Comparison of ENCODE assay signal across 24 mouse cellular contexts in the genomic region with DNA sequence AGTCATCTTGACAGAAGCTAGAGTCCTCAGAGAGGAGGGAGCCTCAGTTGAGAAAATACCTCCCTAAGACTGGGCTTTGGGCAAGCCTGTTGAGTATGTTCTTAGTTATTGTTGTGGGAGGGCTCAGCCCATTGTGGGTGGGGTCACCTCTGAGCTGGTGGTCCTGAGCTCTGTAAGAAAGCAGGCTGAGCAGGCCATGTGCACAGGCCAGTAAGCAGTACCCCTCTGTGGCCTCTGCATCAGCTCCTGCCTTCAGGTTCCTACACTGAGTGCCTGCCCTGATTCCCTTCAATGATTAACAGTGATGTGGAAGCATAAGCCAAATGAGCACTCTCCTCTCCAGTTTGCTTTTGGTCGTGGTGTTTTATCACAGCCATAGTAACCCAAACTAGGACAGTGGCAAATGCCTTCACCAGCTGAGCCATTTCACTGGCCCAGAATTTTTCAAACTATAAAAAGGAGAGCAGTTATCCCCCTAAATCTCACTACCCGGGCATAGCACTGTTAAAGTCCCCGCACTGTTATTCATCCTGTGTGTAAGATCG.
DNase-seq lines count a peak whose midpoint lies in the region; ATAC-seq and TF ChIP-seq lines count a peak whose summit lies in the region.
"Had no signal": no experiment of that assay in that cellular context is flagged by ENCODE, and none has a peak within 500 bp of the region (broad histone marks: within the 10 kb centered on the region; RNA-seq: fewer than 3 reads in every experiment).

No protein-coding gene starts in this region.

- H3K4me1 ChIP-seq in kidney, adult 2 months (ENCODE audit: control insufficient read depth, insufficient read depth, low read length) = peaks cover 5% of the 10 kb centered on the region; the same call in 1 of the 2 replicates
- peaks cover 50% of the 10 kb centered on the region for H3K4me1 ChIP-seq in limb, embryonic 12.5 days (replicated peaks)
- H3K4me1 ChIP-seq: liver, embryonic 12.5 days had no signal

- no peaks in the 10 kb centered on the region for H3K9me3 ChIP-seq in limb, embryonic 12.5 days
- H3K9me3 ChIP-seq: hindbrain, embryonic 10.5 days; intestine, embryonic 15.5 days; liver, embryonic 12.5 days; midbrain, embryonic 13.5 days; neural tube, embryonic 12.5 days had no signal

- 66% methylated on average over 4 of the region's 4 CpGs for WGBS in kidney, adult 2 months
- WGBS in limb, embryonic 12.5 days = 80% methylated on average over 4 of the region's 4 CpGs

- H3K27ac ChIP-seq in kidney, adult 2 months (ENCODE audit: insufficient read depth, low read depth, low read length) = no peak overlapping the region
- H3K27ac ChIP-seq in limb, embryonic 12.5 days = peak overlapping the region; percentile 12; the same call in 1 of the 2 replicates
- H3K27ac ChIP-seq: hindbrain, embryonic 10.5 days; intestine, embryonic 15.5 days; kidney, postnatal 0 days; liver, embryonic 12.5 days; midbrain, embryonic 13.5 days; neural tube, embryonic 12.5 days; stomach, postnatal 0 days had no signal

- no peak for ATAC-seq in limb, embryonic 12.5 days (ENCODE audit: insufficient number of reproducible peaks, insufficient read depth, low FRiP score, low TSS enrichment, low read depth)
- no peak for ATAC-seq in megakaryocyte-erythroid progenitor cell, adult 5-6 weeks (replicated peaks; ENCODE audit: low FRiP score, low TSS enrichment, poor library complexity, severe bottlenecking)
- ATAC-seq: forebrain, postnatal 0 days; hindbrain, embryonic 16.5 days; intestine, embryonic 15.5 days; liver, embryonic 12.5 days; midbrain, embryonic 13.5 days had no signal

- peak; percentile 64 for DNase-seq in heart, adult 11 months
- no peak for DNase-seq in heart, adult 9 months (ENCODE audit: low spot score in 2 of 2)
- DNase-seq in kidney, adult 2 months = peak; percentile 57
- no peak for DNase-seq in kidney, adult 11 months
- peak; percentile 4 for DNase-seq in thymus, postnatal 4 days
- DNase-seq in thymus, postnatal 25 days = no peak
- DNase-seq: adrenal gland, postnatal 25 days; cerebellum, adult 8-10 months; cerebellum, postnatal 36 days; embryo, embryonic 11 days; forebrain, postnatal 0 days; lung, adult 2 months; lung, postnatal 14 days; right cerebral cortex, postnatal 14 days had no signal

- H3K4me2 ChIP-seq in limb, embryonic 12.5 days = no peak overlapping the region
- H3K4me2 ChIP-seq: intestine, embryonic 15.5 days; liver, embryonic 12.5 days; midbrain, embryonic 13.5 days; neural tube, embryonic 12.5 days had no signal

- no peak overlapping the region for H3K9ac ChIP-seq in limb, embryonic 12.5 days (replicated peaks)
- H3K9ac ChIP-seq: forebrain, postnatal 0 days; intestine, embryonic 15.5 days; liver, embryonic 12.5 days; midbrain, embryonic 13.5 days; neural tube, embryonic 12.5 days had no signal

- no peak for TF ChIP-seq POLR2A in kidney, adult 2 months (IDR thresholded peaks at IDR 0.05; ENCODE audit: low read depth, low read length)

- no peaks in the 10 kb centered on the region for H3K36me3 ChIP-seq in kidney, adult 2 months (ENCODE audit: control insufficient read depth, insufficient read depth, low read length)
- H3K36me3 ChIP-seq in limb, embryonic 12.5 days = no peaks in the 10 kb centered on the region
- H3K36me3 ChIP-seq: hindbrain, embryonic 10.5 days; intestine, embryonic 15.5 days; liver, embryonic 12.5 days; midbrain, embryonic 13.5 days; neural tube, embryonic 12.5 days had no signal

- no peak overlapping the region for H3K4me3 ChIP-seq in kidney, adult 2 months (ENCODE audit: insufficient read depth, low read depth, low read length)
- no peak overlapping the region for H3K4me3 ChIP-seq in limb, embryonic 12.5 days (replicated peaks)
- H3K4me3 ChIP-seq: hindbrain, embryonic 10.5 days; intestine, embryonic 15.5 days; liver, embryonic 12.5 days; midbrain, embryonic 13.5 days; neural tube, embryonic 12.5 days had no signal

- TF ChIP-seq CTCF in kidney, adult 2 months (conservative IDR thresholded peaks at IDR 0.05; ENCODE audit: insufficient read depth, insufficient read length, low read depth, low read length) = no peak

- no peaks in the 10 kb centered on the region for H3K27me3 ChIP-seq in kidney, adult 2 months (replicated peaks; ENCODE audit: control insufficient read depth, insufficient read depth, low read length)
- H3K27me3 ChIP-seq in limb, embryonic 12.5 days = no peaks in the 10 kb centered on the region
- H3K27me3 ChIP-seq: intestine, embryonic 15.5 days; liver, embryonic 12.5 days; midbrain, embryonic 13.5 days; neural tube, embryonic 12.5 days had no signal

Comparison
In these comparisons a context has a peak if more than half of its experiments do, and no peak if none do; other contexts are left out.
1. DNase-seq: peak in heart, adult 11 months (single experiment), kidney, adult 2 months (single experiment) and thymus, postnatal 4 days (single experiment); none in heart, adult 9 months (0 of 2), kidney, adult 11 months (single experiment) and thymus, postnatal 25 days (single experiment).